Mouse (Mus musculus): ENCODE data around the gene Ric1.
A peak's percentile ranks its signal among the peaks of the same experiment; 100 is the strongest.

Ric1 gene

GRCm38 (mm10) chr19:29610907-29611306 lies 88.8 kb downstream of the Ric1 start:
- no peak for DNase-seq (ENCODE audit: low spot score in 2 of 2)

- DNase-seq (ENCODE audit: low spot score in 2 of 2) = no peak
Measured at GRCm38 (mm10) chr19:29612102-29612501, 90.0 kb downstream of the Ric1 start.

DNA sequence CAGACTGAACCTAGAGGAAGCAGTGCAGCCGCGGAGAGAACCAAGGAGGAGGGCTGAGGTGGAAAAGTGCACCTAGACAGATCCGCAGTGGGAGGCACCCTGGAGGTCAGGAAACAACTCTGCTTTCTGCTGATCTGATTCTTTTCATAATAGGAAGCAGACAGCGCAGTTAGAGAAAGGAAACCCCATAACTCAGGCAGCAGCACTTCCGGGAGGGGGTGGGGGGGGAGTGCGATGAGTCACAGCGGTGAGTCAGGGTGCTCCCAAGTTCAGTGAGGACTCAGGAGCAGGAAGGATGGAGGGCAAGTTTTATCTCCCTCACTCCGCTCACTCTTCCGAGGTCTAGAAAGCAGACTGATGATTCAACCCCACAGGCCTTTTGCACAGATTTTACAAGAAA lies 119.0 kb downstream of the Ric1 start:
- no peak for DNase-seq (ENCODE audit: low spot score in 2 of 2)

GRCm38 (mm10) chr19:29641510-29641909 lies 119.4 kb downstream of the Ric1 start:
- no peak for DNase-seq (ENCODE audit: low spot score in 2 of 2)

DNA sequence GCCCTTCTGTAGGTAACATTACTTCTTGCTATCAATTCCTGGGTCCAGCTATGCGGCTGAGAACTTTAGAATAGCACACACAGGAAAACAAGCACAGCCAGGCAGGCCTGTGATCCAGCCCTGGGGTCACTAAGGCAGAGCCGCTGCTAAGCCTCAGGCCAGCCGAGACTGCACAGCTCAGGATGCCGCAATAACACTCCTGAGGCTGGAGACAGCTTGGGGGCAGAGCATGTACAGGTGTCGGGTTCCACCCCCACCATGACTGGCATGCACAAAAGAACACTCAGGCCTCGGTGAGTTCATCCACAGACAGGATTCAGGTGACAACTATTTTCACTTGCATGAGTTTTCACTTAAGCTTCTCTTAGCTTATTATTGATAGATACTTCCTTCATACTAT lies 120.1 kb downstream of the Ric1 start:
- no peak for DNase-seq (ENCODE audit: low spot score in 2 of 2)

DNA sequence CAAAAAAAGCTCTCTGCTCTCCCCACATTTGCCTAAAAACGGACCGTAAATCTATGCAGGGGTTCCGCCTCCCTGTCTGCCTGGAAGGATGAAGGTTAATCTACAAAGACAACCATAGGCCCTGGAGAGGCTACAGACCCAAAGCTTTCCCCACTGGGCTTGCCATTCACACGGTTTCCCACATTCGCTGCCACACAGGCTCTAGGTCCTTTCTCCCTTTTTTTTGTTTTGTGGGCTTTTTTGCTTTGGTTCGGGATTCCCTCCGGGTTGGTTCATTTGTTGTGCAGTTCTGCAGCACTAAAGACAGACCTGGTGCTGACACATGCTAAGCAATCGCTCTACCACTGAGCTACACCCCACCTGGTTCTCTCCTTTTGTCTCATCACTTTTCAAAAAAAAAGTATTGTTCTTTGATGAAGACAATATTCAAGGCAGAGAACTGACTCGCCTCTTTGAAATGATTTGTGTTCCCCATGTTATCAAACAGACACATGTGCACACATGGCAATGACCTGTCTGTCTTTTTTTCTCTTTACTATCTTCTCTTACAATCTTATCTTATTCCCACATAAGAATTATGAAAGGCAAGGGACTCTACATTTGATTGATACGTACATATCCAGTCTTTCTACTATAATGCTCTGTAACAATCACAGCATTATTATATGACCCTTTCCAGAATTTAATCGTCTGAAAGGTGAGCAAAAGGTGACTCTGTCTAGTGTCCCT lies 121.3 kb downstream of the Ric1 start:
- DNase-seq (ENCODE audit: low spot score in 2 of 2) = no peak

DNA sequence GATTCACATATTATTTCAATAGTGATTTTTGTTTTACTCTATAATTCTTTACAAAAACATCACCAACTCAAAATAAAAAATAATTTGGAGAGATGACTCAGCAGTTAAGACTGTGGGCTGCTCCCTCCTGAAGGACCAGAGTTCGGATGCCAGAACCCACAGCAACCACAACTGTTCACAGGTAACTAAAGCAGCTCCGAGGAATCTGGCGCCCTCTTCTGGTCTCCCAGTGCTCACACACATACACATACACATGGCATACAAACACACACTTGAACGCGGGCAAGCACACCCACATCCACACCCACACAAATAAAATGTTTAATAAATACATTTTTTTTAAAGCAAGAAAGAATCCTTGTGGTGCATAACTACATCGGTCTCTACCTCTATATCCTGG lies 122.7 kb downstream of the Ric1 start:
- DNase-seq (ENCODE audit: low spot score in 2 of 2) = no peak

GRCm38 (mm10) chr19:29647651-29648549 lies 125.8 kb downstream of the Ric1 start, which contains the start of gene Ermp1:
Gene Ermp1, minus strand, starts transcription at chr19:29648415.
- peak; percentile 89 to 95 for DNase-seq (ENCODE audit: low spot score in 2 of 2)

GRCm38 (mm10) chr19:29648550-29648914 lies 126.5 kb downstream of the Ric1 start:
- DNase-seq (ENCODE audit: low spot score in 2 of 2) = no peak

DNA sequence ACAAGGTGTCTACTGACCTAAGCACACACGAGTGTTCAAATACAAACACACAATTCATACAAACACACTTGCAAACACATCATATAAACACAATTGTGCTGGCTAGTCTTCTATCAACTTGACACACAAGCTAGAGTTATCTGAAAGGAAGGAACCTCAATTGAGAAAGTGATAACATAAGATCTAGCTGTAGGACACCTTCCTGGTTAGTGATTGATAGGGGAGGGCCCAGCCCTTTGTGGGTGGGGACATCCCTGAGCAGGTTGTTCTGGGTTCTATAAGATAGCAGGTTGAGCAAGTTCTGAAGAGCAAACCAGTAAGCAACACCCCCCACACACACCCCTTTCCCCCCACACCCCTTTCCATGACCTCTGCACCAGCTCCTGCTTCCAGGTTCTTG lies 127.6 kb downstream of the Ric1 start:
- no peak for DNase-seq (ENCODE audit: low spot score in 2 of 2)

GRCm38 (mm10) chr19:29653768-29654265 lies 131.7 kb downstream of the Ric1 start:
- DNase-seq (ENCODE audit: low spot score in 2 of 2) = no peak

DNA sequence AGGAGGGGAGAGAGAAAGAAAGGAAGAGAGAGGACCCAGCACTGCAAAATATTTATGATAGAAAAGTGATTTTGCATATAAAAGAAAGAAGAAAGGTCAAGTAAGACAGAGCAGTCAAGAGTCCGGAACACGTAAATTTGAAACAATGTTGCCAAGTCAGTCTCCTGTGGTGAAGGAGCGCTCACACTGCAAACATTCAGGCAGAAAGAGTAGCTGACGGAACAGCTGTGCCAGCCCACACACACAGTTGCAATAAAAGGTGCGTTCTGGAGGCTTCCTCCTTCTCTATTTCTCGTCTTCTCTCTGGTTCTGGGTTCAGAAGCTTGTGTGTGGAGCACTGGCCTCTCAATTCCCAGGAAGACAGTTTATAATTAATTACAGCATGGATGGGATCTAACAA lies 133.1 kb downstream of the Ric1 start:
- DNase-seq (ENCODE audit: low spot score in 2 of 2) = no peak

DNA sequence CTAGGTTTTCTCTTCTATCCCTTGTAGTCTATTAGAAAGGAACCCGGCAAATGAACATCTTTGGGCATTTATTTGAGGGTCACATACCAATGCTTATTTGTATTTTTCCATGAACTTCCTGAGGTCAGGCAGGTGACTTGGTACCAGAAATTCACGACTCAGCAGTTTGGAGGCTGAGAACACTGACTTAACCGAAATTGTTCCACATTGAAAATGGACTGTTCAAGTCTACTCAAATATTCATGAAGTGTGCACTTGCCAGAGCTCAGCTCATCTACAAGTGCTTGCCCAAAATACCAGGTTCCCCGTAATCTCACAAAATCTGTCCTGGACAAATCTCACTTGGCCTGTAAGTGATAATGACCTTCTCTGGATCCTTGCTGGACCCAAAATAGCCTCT lies 133.9 kb downstream of the Ric1 start:
- DNase-seq (ENCODE audit: low spot score in 2 of 2) = no peak

Data from urinary bladder, postnatal 4 days (tissue).